Mouse (Mus musculus): ENCODE measurements around the gene Siglecf.

Siglecf gene

DNA sequence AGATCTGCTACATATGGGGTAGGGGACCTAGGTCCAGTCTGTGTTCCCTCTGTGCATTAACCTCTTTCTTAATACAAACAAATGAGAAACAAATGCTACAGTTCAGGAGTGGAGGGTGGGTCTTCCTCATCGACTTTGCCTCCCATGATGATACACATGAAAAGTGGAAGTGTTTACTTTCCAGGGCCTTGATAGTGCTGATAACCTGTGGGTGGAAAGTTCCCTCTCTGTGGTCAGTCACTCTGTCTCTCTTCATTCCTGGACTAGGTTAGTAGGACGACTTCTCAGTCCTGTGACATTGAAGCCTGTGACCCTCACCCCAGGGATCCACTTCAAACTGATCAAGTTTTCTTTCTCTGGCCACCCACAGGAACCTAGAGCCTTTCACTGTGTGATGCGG lies at the start of gene Siglecf:
TSS of gene Siglecf (plus strand) at position 188 of the 400 bp plus-strand sequence.
- CTCF ChIA-PET, result no interaction called here

DNA sequence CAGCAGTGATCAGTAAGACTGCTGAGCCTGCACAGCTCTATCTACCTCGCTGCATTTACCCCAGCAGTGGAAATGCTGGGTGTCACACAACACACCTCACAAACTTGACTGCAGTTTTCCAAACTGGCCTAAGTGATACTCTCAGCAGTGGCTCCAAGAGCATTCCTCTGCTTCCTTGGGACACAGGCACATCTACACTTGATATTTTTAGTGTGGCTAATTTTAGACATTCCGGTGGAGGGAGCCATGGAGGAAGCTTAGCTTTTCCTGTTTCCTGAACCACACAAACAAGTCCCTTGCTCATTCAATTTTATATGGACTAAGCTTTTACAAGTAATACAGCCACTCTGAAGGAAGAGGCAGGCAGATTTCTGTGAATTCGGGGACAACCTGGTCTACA lies 45.9 kb upstream of the Siglecf start:
- CTCF ChIA-PET, result interaction anchor here (1.1 kb wide), 1 partner anchor 138 kb away, joined by 3 read pairs; the partner anchor contains the start of genes Etfb and Gm45233

DNA sequence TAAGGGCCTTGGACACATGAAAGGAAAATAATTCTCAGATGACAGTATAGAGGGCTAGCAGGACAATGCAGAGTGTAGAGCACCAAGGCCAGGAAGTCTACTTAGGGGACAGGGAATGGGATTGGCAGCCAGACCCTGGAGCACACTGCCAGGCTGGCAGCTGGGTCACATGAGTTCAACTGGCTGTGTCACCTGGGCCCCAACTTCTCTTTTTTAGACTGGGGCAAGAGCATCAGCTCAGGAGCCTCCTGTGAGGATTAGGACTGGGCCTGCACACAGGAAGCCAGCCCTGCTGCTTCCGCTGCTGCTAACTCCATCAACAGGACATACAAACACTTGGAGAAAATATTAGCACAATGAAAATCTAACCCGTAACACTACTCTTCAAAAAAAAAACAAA lies 42.1 kb upstream of the Siglecf start:
- CTCF ChIA-PET, result interaction anchor here (0.5 kb wide), 1 partner anchor 978 kb away, joined by 3 read pairs; no protein-coding TSS in a partner anchor

DNA sequence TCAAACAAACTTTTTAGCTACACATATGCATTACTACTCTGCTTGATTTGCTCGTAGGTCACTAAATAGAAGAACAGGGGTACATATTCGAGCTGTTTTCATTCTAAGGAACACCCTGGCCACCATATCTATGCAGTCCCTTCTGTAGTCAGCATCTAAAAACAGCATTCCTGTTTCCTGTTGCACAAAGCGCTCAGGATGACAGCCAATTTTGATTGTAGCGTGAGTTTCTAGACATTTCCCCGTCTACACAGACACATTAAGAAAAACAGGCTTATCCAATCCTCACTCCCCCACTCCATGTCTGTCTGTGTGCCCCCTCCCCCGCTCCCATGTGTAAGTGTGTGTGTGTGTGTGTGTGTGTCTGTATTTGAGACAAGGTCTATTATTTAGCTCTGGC lies 39.5 kb upstream of the Siglecf start:
- CTCF ChIA-PET, result no interaction called here

DNA sequence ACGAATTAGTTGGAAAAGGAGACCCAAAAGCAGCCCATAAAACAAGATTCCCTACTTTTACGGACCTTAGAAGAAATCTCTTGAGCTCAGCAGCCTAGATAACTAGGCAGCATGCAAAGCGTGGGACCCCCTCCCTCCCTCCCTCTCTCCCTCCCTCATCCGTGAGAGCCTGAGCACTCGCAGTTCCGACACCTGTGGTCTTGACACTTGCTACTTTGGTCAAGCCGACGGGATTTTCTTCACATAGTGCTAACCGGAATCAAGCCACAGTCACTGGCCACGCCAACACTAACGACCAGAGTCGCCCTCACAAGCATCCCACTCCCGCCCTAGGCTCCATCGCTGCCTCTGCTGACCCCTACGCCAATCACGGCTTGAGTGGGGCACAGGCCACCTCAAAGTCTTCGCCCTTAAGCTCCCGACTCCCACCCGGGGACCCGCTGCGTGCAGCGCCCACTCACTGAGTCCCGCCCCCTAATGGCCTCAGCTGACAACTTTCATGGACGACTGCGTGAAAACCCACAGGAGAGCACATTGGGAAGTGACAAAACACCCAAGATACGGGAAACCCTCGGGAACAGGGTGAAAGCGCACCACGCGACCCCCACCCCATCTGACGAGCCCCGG lies 38.6 kb upstream of the Siglecf start:
- CTCF ChIA-PET, result no interaction called here

- CTCF ChIA-PET, result no interaction called here
These were observed 38.1 kb upstream of the Siglecf start, which contains the start of gene Zfp715 for GRCm38 (mm10) chr7:43313013-43313428. Gene Zfp715, minus strand, starts transcription at chr7:43313294.

- CTCF ChIA-PET, result no interaction called here
These were observed 24.8 kb upstream of the Siglecf start for GRCm38 (mm10) chr7:43326223-43326780.

DNA sequence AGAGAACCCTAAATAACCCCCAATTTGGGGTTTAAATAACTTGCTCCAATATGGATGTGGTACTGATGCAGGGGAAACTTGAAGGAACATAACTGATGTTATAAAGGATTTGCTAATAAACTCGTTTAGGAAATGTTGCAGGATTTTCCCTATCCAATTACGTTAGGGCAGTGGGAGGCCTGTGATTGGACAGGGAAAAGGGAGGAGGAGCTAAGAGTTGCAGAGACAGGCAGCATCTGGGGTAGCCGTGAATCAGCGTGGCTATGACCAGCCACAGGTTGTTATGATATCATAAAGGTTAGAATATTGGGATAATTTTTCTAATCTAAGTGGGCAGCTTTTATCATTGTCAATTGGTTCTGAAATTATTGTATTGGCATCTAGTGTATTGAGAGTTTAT lies 23.0 kb upstream of the Siglecf start:
- CTCF ChIA-PET, result no interaction called here

GRCm38 (mm10) chr7:43333203-43333602 lies 17.9 kb upstream of the Siglecf start:
- CTCF ChIA-PET, result interaction anchor here (0.6 kb wide), 1 partner anchor 91 kb away, joined by 3 read pairs; no protein-coding TSS in a partner anchor

DNA sequence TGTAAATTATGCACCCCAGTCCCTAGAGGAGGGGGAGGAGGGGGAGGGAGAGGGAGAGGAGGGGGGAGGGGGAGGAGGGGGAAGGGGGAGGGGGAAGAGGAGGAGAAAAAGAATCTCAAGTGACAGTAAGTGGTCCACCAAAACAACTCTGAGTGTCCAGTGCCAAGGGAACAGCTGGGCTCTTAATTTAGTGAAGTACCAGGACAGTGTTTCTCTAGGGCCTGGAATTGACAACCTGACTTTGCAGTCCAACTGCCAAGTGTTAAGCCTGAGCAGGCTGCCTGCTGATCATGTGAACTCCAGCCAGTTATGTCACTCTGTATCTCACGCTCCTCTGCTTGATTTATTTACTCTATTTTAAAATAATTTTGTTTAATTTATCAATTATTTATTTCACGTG lies 17.2 kb upstream of the Siglecf start:
- CTCF ChIA-PET, result interaction anchor here (0.6 kb wide), 1 partner anchor 91 kb away, joined by 3 read pairs; no protein-coding TSS in a partner anchor

DNA sequence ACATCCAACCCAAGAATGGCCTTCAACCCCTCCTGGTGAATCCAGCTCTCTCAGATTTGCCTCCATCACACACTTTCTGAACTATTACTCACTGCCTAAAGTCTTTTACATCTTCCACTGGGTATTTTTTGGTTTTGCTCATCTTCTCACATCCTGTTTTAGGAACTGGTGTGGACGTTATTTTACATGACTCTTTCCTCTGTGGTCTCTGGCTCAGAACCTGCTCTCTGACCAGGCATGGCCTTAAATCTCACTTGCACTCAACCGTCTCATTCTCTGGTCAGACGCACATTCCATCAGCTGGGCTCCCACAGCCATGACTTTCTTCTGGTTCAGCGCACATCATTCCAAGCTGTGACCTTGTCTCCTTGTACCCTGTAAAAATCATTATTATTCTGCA lies 10.4 kb upstream of the Siglecf start:
- CTCF ChIA-PET, result no interaction called here

DNA sequence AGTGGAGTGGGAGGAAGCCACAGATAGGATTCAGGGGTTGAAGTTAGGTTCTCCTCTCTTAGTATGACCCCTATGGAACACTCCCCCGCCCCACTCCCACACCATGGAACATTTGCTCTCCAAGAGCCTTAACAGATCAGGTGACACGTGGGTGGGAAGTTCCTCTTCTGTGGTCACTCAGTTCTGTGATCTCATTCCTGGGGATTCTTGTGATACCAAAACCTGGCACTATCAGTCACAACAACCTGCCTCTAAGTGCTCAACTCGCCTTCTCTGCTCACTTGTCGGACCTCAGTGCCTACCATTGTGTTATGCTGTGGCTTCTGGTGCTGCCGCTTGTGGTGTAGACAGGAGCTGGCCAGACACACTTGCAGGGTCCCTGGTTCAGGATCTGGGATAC lies 8.0 kb upstream of the Siglecf start:
- CTCF ChIA-PET, result no interaction called here

- CTCF ChIA-PET, result no interaction called here
These were observed 7.1 kb upstream of the Siglecf start for GRCm38 (mm10) chr7:43344020-43344419.

DNA sequence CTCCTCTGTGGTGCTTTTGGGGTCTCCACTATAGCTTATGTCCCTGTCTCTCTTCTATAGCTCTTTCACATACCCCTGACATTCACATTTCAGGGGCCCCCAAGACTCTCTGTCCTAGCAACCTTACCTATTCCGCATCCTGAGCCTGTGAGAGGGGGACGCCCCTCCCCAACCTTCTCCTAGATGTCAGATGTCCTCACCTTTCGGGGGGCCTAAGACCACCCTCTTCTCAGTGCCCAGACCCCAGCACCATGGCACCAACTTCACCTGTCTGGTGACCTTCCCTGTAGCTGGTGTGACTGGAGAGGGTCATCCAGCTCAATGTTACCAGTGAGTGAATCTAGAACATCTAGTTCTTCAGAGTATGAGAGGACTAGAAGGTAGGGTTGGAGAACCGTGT lies 6.7 kb upstream of the Siglecf start:
- CTCF ChIA-PET, result no interaction called here

- CTCF ChIA-PET, result interaction anchor here (0.7 kb wide), 1 partner anchor 77 kb away, joined by 6 read pairs; no protein-coding TSS in a partner anchor
These were observed 5.0 kb upstream of the Siglecf start for GRCm38 (mm10) chr7:43346148-43346547.

DNA sequence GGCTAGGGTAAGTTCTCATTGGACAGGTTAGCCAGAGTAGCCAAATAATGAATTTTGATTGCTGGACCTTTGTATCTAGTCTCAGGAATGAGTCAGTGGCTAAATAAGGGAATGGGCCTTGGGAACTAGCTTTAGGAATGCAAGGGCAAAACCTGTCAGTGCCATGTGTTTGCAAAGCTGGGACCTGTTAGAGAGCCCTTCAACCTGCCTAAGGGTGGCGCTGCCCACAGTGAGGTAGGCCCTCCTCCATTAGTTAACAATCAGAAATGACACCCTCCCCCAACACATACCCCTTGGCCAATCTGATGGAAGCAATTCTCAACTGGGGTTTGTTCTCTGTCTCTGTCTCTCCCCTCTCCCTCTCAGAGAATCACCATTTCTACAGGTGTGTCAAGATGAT lies 4.6 kb upstream of the Siglecf start:
- CTCF ChIA-PET, result interaction anchor here (0.7 kb wide), 1 partner anchor 76 kb away, joined by 6 read pairs; no protein-coding TSS in a partner anchor

DNA sequence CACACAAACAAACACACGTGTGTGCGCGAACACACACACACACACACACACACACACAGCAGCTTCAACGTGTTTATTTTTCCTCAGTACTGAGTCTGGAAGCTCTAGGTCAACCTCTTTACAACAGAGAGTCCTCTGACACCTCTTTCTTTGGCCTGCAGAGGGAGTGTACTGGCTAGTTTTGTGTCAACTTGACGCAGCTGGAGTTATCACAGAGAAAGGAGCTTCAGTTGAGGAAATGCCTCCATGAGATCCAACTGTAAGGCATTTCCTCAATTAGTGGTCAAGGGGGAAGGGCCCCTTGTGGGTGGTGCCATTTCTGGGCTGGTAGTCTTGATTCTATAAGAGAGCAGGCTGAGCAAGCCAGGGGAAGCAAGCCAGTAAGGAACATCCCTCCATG lies 1.5 kb upstream of the Siglecf start:
- CTCF ChIA-PET, result interaction anchor here (0.7 kb wide), 2 partner anchors 92 to 1148 kb away, joined by 3 to 7 read pairs; no protein-coding TSS in a partner anchor

- CTCF ChIA-PET, result interaction anchor here (0.6 to 0.7 kb wide), 2 partner anchors 16 to 113 kb away, joined by 4 read pairs; no protein-coding TSS in a partner anchor
These were observed 2.0 kb downstream of the Siglecf start for GRCm38 (mm10) chr7:43353118-43353517.

DNA sequence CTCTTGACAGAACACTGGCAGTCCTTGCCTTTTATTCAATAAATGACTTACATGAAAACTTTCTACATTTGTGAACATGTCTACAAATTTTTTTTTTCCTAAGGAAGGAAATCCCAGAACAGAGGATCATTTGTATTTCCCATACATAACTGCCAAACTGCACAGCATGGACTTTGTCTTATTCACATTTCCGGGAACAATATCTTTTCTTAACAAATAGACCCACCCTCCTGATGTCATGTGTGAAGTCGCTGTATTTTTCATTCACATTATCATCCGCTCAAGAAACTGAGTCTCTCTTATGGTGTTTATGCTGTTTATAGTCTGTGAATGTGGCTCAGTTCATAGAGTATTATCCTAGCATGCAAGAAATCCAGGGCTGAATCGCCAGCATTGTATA lies 2.6 kb downstream of the Siglecf start:
- CTCF ChIA-PET, result interaction anchor here (0.6 kb wide), 1 partner anchor 46 kb away, joined by 4 read pairs; no protein-coding TSS in a partner anchor

DNA sequence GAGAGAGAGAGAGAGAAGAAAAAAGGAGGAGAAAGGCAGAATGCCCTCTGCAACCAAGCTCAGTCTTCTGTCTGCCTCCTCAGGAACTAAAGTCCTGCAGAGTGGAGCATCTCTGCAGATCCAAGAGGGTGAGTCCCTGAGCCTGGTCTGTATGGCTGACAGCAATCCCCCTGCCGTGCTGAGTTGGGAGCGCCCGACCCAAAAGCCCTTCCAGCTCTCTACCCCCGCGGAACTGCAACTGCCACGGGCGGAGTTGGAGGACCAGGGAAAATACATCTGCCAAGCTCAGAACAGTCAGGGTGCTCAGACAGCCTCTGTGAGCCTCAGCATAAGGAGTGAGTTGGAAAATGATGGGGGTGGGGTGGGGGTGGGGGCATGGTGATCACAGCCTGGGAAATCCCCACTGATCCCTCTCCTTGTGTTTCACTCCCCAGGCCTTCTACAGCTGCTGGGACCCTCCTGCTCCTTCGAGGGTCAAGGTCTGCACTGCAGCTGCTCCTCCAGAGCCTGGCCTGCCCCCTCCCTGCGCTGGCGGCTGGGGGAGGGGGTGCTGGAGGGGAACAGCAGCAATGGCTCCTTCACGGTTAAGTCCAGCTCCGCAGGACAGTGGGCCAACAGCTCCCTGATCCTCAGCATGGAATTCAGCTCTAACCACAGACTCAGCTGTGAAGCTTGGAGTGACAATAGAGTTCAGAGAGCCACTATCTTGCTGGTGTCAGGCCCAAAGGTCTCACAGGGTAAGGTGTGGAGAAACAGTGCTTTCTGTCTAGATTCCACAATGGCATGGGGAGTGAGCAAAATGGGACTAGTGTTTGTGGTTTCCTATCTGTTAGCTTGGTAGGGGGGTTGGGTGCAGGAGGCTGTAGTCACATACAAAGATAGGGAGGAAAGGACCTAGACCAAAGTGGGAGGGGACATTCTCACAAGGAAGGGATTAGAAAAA lies 4.0 kb downstream of the Siglecf start:
- CTCF ChIA-PET, result interaction anchor here (0.6 to 1.0 kb wide), 3 partner anchors 46 to 148 kb away, joined by 3 to 4 read pairs (median 3); no protein-coding TSS in a partner anchor

GRCm38 (mm10) chr7:43358556-43358955 lies 7.4 kb downstream of the Siglecf start:
- CTCF ChIA-PET, result no interaction called here

DNA sequence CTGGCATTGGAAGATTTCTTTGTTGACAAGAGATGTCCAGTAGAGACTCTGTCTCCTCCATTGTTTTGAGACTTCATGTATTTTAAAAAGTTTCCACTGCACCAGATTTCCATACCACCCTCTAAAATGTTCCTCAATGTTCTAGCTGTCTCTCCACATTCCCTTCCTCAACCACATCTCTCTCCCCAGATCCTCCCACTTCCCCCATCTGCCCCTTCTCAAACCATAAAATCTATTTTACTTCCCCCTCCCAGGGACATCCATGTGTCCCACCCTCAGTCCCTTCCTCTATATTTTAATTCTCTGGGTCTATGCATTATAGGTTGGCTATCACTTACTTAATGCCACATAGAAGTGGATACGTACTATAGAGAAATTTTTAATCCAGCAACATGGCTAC lies 10.3 kb downstream of the Siglecf start:
- CTCF ChIA-PET, result no interaction called here
